Mouse (Mus musculus): ENCODE measurements around the gene Ubn1.

Ubn1 gene

GRCm38 (mm10) chr16:5074341-5074740 is 24.5 kb downstream of the Ubn1 start:
- no peak for DNase-seq (ENCODE audit: low spot score)

DNA sequence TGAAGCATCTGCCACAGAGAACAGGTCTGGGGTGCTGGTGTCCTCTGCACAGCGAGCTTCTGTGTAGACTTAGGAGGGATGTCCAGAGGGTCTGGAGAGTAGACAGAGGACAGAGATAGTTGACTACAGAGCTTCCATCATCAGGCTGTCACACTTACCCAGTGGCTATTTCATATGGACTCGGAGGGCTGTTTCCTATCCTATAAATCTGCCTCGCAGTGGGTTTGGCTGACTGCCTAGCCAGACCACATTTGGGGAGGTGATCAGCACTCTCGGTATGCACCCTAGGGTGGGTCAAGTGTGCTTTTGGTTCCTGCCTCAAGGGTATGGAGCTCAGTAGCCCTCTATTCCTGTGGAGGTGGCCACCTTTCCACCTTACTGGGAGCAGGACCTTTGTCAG is 35.3 kb downstream of the Ubn1 start:
- DNase-seq (ENCODE audit: low spot score), result no peak

- DNase-seq (ENCODE audit: low spot score), result no peak
These were observed 36.3 kb downstream of the Ubn1 start for GRCm38 (mm10) chr16:5086179-5086578.

- no peak for DNase-seq (ENCODE audit: low spot score)
These were observed 39.2 kb downstream of the Ubn1 start for GRCm38 (mm10) chr16:5089021-5089420.

DNA sequence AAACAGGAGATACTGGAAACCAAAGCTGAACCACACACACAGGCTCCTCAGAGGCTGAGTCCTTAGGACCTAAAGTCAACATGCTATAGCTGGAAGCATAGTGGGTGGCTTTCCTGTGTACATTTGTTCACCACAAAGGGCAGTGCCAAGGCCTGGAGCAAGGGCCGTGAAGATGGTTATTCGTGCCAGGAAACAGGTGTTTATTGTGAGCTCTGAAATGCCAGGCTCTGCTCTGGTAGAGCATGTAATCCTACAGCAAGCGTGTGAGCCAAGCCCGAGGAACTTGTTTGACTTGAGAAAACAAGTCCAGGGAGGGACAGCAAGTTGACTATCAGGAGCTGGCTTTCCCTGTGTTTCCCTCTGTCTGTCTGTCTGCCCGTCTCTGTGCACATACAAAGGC is 43.4 kb downstream of the Ubn1 start:
- DNase-seq (ENCODE audit: low spot score), result no peak

GRCm38 (mm10) chr16:5096504-5096903 is 46.6 kb downstream of the Ubn1 start:
- no peak for DNase-seq (ENCODE audit: low spot score)

- DNase-seq (ENCODE audit: low spot score), result no peak
These were observed 51.1 kb downstream of the Ubn1 start for GRCm38 (mm10) chr16:5101000-5101399.

DNA sequence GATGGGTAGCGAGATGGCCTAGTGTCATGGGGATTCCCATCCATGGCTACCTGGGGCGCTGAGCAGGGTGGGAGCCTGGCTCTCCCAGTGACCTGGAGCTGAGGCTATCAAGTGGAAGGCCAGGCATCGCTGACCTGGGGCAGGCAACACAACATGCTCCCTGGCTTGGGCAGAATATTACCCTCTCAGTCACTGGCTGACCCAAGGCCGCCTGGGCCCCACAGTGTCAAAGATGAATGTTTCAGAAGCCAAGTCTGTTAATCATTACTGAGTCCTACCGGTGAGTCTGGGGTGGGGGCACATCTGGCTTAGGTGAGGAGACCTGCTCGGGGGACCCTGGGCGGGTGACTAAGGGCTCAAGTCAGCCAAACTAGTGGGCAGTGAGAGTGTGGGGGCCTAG is 60.0 kb downstream of the Ubn1 start:
- peak; percentile 47 for DNase-seq (ENCODE audit: low spot score)

DNA sequence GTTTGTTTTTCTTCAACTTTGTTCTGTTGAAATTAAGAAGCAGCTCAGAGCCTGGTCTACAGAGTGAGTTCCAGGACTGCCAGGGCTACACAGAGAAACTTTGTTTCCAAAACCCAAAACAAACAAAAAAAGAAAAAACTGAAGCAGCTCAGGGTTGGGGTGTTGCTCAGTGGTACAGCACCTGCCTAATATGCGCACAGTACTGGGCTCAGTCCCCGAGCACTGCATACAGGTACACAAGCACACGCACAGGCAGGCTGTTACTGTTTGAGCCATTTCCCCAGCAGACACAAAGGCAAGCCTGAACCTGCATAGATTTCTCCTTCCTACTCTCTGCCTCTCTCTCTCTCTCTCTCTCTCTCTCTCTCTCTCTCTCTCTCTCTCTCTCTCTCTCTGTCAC is 61.2 kb downstream of the Ubn1 start:
- no peak for DNase-seq (ENCODE audit: low spot score)

- no peak for DNase-seq (ENCODE audit: low spot score)
These were observed 63.2 kb downstream of the Ubn1 start for GRCm38 (mm10) chr16:5113002-5113550.

- DNase-seq (ENCODE audit: low spot score), result no peak
These were observed 63.7 kb downstream of the Ubn1 start for GRCm38 (mm10) chr16:5113582-5113981.

GRCm38 (mm10) chr16:5119385-5119784 is 69.5 kb downstream of the Ubn1 start:
- no peak for DNase-seq (ENCODE audit: low spot score)

DNA sequence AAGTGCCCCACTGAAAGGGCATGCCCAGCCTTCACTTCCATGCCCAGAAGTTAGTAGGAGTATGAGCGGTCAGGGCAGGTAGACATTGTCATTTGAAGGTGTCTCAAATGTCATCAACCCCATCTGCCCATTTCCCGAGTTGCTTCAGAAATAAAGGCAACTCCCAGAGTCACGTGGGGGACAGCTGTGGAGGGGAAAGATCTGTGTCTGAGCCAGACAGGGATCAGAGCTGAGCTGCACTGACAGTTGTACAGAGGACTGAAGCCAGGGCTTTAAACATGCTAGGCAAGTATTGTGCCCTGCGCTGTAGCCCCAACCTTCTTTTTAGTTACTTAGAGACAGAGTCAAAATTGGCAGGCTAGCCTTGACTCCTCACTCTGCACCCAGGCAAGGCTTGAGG is 70.0 kb downstream of the Ubn1 start:
- no peak for DNase-seq (ENCODE audit: low spot score)

DNA sequence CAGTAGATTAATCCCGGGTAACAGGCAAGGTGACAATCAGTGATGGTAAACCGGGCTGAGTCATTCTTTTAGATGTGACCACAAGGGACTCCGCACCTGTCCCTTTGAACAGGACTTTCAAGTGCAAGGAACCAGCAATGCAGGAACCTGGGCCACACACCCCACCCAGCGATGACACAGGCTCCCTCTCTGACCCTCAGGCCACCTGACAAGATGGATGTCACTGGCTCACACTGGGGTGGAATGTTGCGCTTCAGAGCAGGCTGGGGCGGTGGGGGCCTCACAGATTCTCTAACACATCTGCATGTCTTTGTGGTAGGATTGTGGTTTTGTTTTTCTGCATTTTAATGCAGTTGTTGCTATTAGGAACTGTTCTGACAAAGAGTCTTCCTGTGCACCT is 73.6 kb downstream of the Ubn1 start:
- DNase-seq (ENCODE audit: low spot score), result no peak

DNA sequence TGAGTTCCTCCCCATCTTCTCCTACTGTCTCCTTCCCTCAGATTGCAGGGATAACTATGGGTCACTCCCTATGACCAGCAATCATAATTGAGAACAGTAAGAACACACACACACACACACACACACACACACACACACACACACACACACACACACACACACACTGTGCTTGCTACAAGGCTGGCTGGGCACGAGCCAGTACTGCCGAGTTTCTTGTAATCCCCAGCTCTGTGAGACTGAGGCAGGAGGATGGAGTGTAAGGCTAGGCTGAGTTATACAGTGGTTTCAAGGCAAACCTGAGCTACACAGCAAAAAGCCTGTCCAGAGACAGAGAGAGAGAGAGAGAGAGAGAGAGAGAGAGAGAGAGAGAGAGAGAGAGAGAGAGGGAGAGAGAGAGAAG is 80.3 kb downstream of the Ubn1 start:
- DNase-seq (ENCODE audit: low spot score), result no peak

DNA sequence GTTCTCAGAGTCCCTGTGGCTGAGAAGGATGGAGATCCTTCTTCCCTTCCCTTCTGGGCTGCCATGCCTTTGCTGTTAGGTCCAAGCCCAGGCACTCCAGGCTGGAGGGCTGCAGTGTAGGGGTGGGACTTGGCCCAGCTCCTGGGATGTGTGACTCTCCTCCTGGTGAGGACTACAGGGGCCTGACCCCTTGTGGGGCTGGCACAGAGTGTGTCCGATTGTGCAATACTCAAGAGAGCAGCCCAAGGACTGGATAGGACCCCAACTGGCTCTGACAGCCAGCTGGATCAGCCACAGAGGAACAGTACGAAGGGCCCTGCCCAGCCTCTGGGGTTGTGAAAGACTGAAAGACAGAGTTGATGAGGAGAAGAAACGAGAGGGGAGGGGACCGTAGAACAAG is 80.9 kb downstream of the Ubn1 start:
- DNase-seq (ENCODE audit: low spot score), result no peak

DNA sequence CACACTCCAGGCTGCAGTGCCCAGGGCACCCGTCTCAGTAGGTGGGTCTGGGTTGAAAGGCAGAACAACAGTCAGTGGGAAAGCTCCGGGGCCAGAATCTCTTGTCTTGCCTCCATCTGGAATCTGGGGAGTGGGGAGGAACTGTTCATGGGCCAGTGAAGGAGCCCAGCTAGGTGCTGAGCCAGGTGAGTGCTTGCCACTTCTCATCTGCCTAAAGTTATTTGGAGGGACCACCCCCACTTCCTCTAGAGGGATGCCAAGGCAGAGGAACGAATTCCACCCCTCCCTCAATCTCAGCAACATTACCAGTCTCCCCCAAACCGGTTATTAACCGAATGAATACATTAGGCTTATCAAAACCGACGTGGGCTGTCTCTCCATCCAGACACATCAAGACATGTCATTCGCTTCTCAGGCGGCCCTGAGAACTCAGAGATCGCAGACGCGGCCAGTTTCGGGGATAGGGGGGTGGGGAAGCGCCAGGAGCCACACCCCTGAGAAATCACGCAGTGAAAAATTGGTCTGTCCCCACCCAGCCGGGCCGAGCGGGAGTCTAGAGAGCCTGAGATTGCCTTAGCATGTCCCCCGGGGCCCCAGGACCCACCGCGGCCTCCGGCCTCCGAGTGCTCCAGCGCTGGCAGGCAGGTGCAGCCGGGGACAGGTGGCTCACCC is 81.5 kb downstream of the Ubn1 start:
- DNase-seq (ENCODE audit: low spot score), result no peak

DNA sequence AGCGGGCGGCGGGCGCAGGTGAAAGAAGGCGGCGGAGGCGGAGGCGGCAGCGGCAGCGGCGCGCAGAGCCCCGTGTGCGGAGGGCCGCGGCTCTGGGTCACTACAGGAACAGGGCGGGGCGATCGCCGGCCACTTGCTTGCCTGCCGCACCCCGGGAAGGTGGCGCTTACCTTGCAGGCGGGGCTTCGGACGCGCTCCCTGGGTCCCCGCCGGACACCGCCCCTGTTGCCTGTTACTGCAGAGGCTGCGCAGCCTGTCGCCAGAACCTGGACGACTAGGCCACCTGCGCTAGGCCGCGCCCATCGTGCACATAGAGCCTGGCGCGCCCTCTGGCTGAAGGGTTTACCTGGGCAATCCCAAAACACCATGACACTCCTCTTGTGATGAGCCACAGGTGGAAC is 82.5 kb downstream of the Ubn1 start, which contains the start of gene Ppl:
TSS of gene Ppl (minus strand) at position 21 of the 401 bp plus-strand sequence.
- DNase-seq (ENCODE audit: low spot score), result peak; percentile 83

GRCm38 (mm10) chr16:5134623-5135330 is 84.9 kb downstream of the Ubn1 start:
- DNase-seq (ENCODE audit: low spot score), result no peak

GRCm38 (mm10) chr16:5135551-5136261 is 85.8 kb downstream of the Ubn1 start:
- DNase-seq (ENCODE audit: low spot score), result no peak

All from yolk sac, embryonic 10.5 days (tissue).